Mouse (Mus musculus): Measurements from ENCODE around the gene Nfatc2. TPM values are rescaled to one million over a fixed set of nuclear protein-coding genes. Genes with fewer than 3 reads are reported as not detected.
A peak's percentile ranks its signal among the peaks of the same experiment; 100 is the strongest.

The Nfatc2 gene
- total RNA-seq, 2 experiments from 2014 or later: 18.3 to 18.6 TPM

GRCm38 (mm10) chr2:168500750-168501149, 100.7 kb downstream of the Nfatc2 start:
- DNase-seq (ENCODE audit: low spot score in 2 of 2): no peak

GRCm38 (mm10) chr2:168500244-168500643, 101.2 kb downstream of the Nfatc2 start:
- DNase-seq (ENCODE audit: low spot score in 2 of 2): no peak

GRCm38 (mm10) chr2:168491791-168492190, 109.7 kb downstream of the Nfatc2 start:
- peak in 1 of 2 experiments; percentile 9 for DNase-seq (ENCODE audit: low spot score in 2 of 2)

GRCm38 (mm10) chr2:168489953-168490352, 111.5 kb downstream of the Nfatc2 start:
- no peak for DNase-seq (ENCODE audit: low spot score in 2 of 2)

- no peak for DNase-seq (ENCODE audit: low spot score in 2 of 2)
Observed at GRCm38 (mm10) chr2:168488158-168488925, 113.1 kb downstream of the Nfatc2 start.

- no peak for DNase-seq (ENCODE audit: low spot score in 2 of 2)
Observed at GRCm38 (mm10) chr2:168481121-168481520, 120.3 kb downstream of the Nfatc2 start.

- no peak for DNase-seq (ENCODE audit: low spot score in 2 of 2)
Observed at GRCm38 (mm10) chr2:168480692-168481091, 120.8 kb downstream of the Nfatc2 start.

- peak; percentile 85 to 90 for DNase-seq (ENCODE audit: low spot score in 2 of 2)
Observed at GRCm38 (mm10) chr2:168479930-168480329, 121.5 kb downstream of the Nfatc2 start.

- no peak for DNase-seq (ENCODE audit: low spot score in 2 of 2)
Observed at GRCm38 (mm10) chr2:168478431-168478830, 123.0 kb downstream of the Nfatc2 start.

GRCm38 (mm10) chr2:168473496-168473895, 128.0 kb downstream of the Nfatc2 start:
- no peak for DNase-seq (ENCODE audit: low spot score in 2 of 2)

- peak in 1 of 2 experiments; percentile 62 for DNase-seq (ENCODE audit: low spot score in 2 of 2)
Observed at GRCm38 (mm10) chr2:168472899-168473298, 128.6 kb downstream of the Nfatc2 start.

GRCm38 (mm10) chr2:168469032-168469431, 132.4 kb downstream of the Nfatc2 start:
- DNase-seq (ENCODE audit: low spot score in 2 of 2): peak; percentile 54 to 80

GRCm38 (mm10) chr2:168467166-168467565, 134.3 kb downstream of the Nfatc2 start:
- no peak for DNase-seq (ENCODE audit: low spot score in 2 of 2)

- no peak for DNase-seq (ENCODE audit: low spot score in 2 of 2)
Observed at GRCm38 (mm10) chr2:168466066-168466465, 135.4 kb downstream of the Nfatc2 start.

- no peak for DNase-seq (ENCODE audit: low spot score in 2 of 2)
Observed at GRCm38 (mm10) chr2:168465646-168466045, 135.8 kb downstream of the Nfatc2 start.

GRCm38 (mm10) chr2:168461865-168462264, 139.6 kb downstream of the Nfatc2 start:
- DNase-seq (ENCODE audit: low spot score in 2 of 2): no peak

GRCm38 (mm10) chr2:168459627-168460026, 141.8 kb downstream of the Nfatc2 start:
- DNase-seq (ENCODE audit: low spot score in 2 of 2): no peak

- no peak for DNase-seq (ENCODE audit: low spot score in 2 of 2)
Observed at GRCm38 (mm10) chr2:168458583-168458982, 142.9 kb downstream of the Nfatc2 start.

GRCm38 (mm10) chr2:168451714-168452708, 149.4 kb downstream of the Nfatc2 start:
- DNase-seq (ENCODE audit: low spot score in 2 of 2): no peak

GRCm38 (mm10) chr2:168450977-168451376, 150.5 kb downstream of the Nfatc2 start:
- no peak for DNase-seq (ENCODE audit: low spot score in 2 of 2)

GRCm38 (mm10) chr2:168448054-168448453, 153.4 kb downstream of the Nfatc2 start:
- DNase-seq (ENCODE audit: low spot score in 2 of 2): no peak

GRCm38 (mm10) chr2:168447601-168448000, 153.9 kb downstream of the Nfatc2 start:
- DNase-seq (ENCODE audit: low spot score in 2 of 2): no peak

Measured in layer of hippocampus, adult 18-20 months (tissue).